Mouse (Mus musculus): ENCODE results near the gene Scin. TPM values are rescaled to one million over a fixed set of nuclear protein-coding genes. Genes with fewer than 3 reads are reported as not detected.

Scin gene
- polyA plus RNA-seq, 1 experiment from 2014 or later: 29.2 TPM

DNA sequence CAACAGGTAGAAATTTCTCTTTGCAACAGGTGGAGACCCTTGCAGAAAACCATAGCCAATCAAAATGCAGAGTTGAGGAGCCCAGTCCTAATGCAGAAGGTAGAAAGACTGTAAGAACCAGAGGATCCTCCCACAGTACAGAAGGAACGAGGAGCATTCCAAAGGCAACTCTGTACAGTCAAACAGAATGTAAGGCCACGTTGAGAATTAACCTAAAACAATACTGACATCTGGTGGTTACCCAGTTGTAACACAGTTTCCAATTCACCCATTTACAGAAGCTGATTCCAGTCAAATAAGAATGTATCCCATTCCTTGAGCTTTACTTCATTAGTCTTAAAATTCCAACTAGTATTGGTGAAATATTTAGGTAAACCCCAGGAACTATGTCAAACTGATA, 30.6 kb upstream of the Scin start:
- H3K9me3 ChIP-seq (ENCODE audit: control insufficient read depth): no peaks in the 10 kb centered on the region
- H3K27me3 ChIP-seq (replicated peaks; ENCODE audit: control insufficient read depth, insufficient read depth, low read length): no peaks in the 10 kb centered on the region
- H3K4me3 ChIP-seq (ENCODE audit: low read depth, low read length): no peak overlapping the region
- H3K4me1 ChIP-seq (replicated peaks; ENCODE audit: control insufficient read depth, insufficient read depth, low read length): peaks cover 2% of the 10 kb centered on the region; the same call in 1 of the 2 replicates
- H3K27ac ChIP-seq (ENCODE audit: low read depth, low read length): no peak overlapping the region
- H3K9ac ChIP-seq (ENCODE audit: low read depth, low read length): no peak overlapping the region
- peak; percentile 34; the same call in 1 of the 2 replicates for ATAC-seq
- H3K36me3 ChIP-seq (ENCODE audit: control insufficient read depth, insufficient read depth): no peaks in the 10 kb centered on the region
- no peak overlapping the region for H3K4me2 ChIP-seq (replicated peaks; ENCODE audit: low read depth)
- TF ChIP-seq CTCF (IDR thresholded peaks at IDR 0.05; ENCODE audit: low read depth): peak; percentile 85
- WGBS: 2% methylated on average over 2 of the region's 2 CpGs

DNA sequence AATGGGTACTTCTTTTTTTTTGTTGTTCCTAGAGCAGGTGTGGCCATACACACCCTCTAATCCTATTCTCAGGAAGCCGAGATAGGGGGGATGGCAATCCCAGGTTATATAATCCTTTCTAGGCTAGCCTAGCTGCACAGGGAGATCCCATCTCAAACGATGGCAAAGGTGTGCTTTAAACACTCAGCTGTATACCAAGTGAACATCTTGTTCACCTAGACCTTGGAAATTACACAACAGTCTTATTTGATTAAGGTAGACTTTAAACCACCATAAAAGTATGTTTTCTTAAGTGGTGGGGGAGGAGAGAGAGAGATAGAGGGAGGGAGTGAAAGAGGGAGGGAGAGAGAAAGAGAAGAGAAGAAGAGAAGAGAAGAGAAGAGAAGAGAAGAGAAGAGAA, 26.7 kb upstream of the Scin start:
- H3K27ac ChIP-seq (ENCODE audit: low read depth, low read length): no peak overlapping the region
- H3K4me3 ChIP-seq (ENCODE audit: low read depth, low read length): no peak overlapping the region
- no peak for TF ChIP-seq CTCF (IDR thresholded peaks at IDR 0.05; ENCODE audit: low read depth)
- H3K4me2 ChIP-seq (replicated peaks; ENCODE audit: low read depth): no peak overlapping the region
- no peaks in the 10 kb centered on the region for H3K9me3 ChIP-seq (ENCODE audit: control insufficient read depth)
- H3K36me3 ChIP-seq (ENCODE audit: control insufficient read depth, insufficient read depth): no peaks in the 10 kb centered on the region
- H3K9ac ChIP-seq (ENCODE audit: low read depth, low read length): no peak overlapping the region
- peaks cover 2% of the 10 kb centered on the region; the same call in 1 of the 2 replicates for H3K4me1 ChIP-seq (replicated peaks; ENCODE audit: control insufficient read depth, insufficient read depth, low read length)
- WGBS: 44% methylated on average over 2 of the region's 2 CpGs
- ATAC-seq: peak; percentile 72
- H3K27me3 ChIP-seq (replicated peaks; ENCODE audit: control insufficient read depth, insufficient read depth, low read length): no peaks in the 10 kb centered on the region

DNA sequence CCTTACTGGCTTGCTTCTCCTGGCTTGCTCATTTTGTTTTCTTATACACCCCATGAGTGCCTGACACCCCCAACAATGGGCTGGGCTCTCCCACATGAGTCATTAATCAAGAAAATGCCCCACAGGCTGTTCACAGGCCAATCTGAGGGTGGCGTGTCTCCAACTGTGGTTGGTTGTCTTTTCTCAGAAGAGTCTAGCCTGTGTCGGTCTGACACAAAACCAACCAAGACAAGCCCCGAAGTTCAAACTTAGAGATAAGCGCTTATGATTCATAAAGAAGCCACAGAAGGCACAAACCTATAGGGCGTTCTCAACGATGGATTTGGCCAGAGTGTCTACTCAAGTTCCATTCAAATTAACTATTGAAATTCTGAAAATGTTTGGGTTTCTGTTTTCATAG, 20.2 kb upstream of the Scin start:
- TF ChIP-seq CTCF (IDR thresholded peaks at IDR 0.05; ENCODE audit: low read depth): no peak
- ATAC-seq: no peak
- Histone ChIP-seq H3K9me3 (ENCODE audit: control insufficient read depth) (no peaks in the 10 kb centered on the region), H3K36me3 (ENCODE audit: control insufficient read depth, insufficient read depth) (no peaks in the 10 kb centered on the region), H3K27me3 (replicated peaks; ENCODE audit: control insufficient read depth, insufficient read depth, low read length) (no peaks in the 10 kb centered on the region), H3K27ac (ENCODE audit: low read depth, low read length) (no peak overlapping the region), H3K4me2 (replicated peaks; ENCODE audit: low read depth) (no peak overlapping the region), H3K4me1 (replicated peaks; ENCODE audit: control insufficient read depth, insufficient read depth, low read length) (no peaks in the 10 kb centered on the region), H3K4me3 (ENCODE audit: low read depth, low read length) (no peak overlapping the region), H3K9ac (ENCODE audit: low read depth, low read length) (no peak overlapping the region)
- WGBS: 90% methylated on average over 6 of the region's 6 CpGs

DNA sequence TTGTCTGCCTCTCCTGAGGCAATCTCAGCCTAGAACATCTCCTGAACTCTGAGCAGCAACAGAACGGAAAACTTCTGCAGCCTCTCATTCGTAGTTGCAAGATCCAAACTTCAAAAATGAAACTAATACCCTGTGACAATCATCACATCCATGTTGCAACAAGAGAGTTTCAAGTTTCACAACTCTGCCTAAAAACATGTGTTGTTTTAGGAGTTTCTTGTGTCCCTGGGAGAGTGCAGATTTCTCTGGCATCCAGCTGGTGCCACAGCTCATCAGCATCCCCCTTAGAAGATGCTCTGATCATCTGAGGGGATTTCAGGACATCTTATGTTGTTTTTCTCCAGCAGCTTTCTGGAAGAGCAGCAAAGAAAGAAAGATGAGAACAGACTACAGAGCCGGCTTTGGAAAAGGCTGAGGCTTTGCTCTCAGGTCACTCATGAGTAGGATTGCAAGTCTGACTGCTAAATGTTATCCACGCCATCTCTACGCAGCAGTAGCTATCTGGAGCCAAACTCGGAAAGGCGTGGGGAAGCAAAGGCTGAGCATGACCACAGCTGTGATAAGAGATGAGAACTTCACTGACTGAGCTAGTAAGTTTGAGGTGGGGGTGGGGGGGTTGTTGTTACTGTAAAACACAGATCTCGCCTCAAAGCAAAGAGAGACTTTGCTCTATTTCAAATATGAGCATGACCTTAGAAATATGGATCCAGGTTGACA, 18.5 kb upstream of the Scin start:
- H3K36me3 ChIP-seq (ENCODE audit: control insufficient read depth, insufficient read depth): no peaks in the 10 kb centered on the region
- no peak for TF ChIP-seq CTCF (IDR thresholded peaks at IDR 0.05; ENCODE audit: low read depth)
- 62% methylated on average over 8 of the region's 8 CpGs for WGBS
- no peaks in the 10 kb centered on the region for H3K27me3 ChIP-seq (replicated peaks; ENCODE audit: control insufficient read depth, insufficient read depth, low read length)
- H3K27ac ChIP-seq (ENCODE audit: low read depth, low read length): no peak overlapping the region
- no peak for ATAC-seq
- H3K4me3 ChIP-seq (ENCODE audit: low read depth, low read length): no peak overlapping the region
- no peak overlapping the region for H3K4me2 ChIP-seq (replicated peaks; ENCODE audit: low read depth)
- H3K4me1 ChIP-seq (replicated peaks; ENCODE audit: control insufficient read depth, insufficient read depth, low read length): no peaks in the 10 kb centered on the region
- H3K9ac ChIP-seq (ENCODE audit: low read depth, low read length): no peak overlapping the region
- no peaks in the 10 kb centered on the region for H3K9me3 ChIP-seq (ENCODE audit: control insufficient read depth)

DNA sequence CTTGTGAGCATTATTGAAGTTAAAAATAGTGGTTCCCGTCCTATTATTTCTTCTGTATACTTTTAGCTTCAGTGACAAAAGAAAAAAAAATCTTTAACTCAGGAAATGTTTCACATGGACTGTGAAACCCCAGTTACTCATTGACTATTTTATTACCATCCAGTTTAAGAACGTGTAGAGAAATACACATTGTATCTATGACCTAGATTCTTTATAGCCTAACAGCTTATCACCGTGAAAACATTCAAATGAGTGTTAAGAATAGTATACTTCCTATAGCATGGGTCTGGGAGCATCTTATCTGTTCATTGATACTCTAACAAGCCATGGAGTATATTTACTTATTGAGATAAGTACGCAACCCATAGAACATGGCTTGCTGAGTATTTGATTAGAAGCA, 13.3 kb upstream of the Scin start:
- no peak overlapping the region for H3K4me2 ChIP-seq (replicated peaks; ENCODE audit: low read depth)
- no peak overlapping the region for H3K4me3 ChIP-seq (ENCODE audit: low read depth, low read length)
- no peaks in the 10 kb centered on the region for H3K9me3 ChIP-seq (ENCODE audit: control insufficient read depth)
- 37% methylated on average over 4 of the region's 4 CpGs for WGBS
- H3K27me3 ChIP-seq (replicated peaks; ENCODE audit: control insufficient read depth, insufficient read depth, low read length): no peaks in the 10 kb centered on the region
- no peak overlapping the region for H3K27ac ChIP-seq (ENCODE audit: low read depth, low read length)
- H3K4me1 ChIP-seq (replicated peaks; ENCODE audit: control insufficient read depth, insufficient read depth, low read length): no peaks in the 10 kb centered on the region
- no peak for TF ChIP-seq CTCF (IDR thresholded peaks at IDR 0.05; ENCODE audit: low read depth)
- peak; percentile 93 for ATAC-seq
- no peaks in the 10 kb centered on the region for H3K36me3 ChIP-seq (ENCODE audit: control insufficient read depth, insufficient read depth)
- H3K9ac ChIP-seq (ENCODE audit: low read depth, low read length): no peak overlapping the region

- H3K36me3 ChIP-seq (ENCODE audit: control insufficient read depth, insufficient read depth): no peaks in the 10 kb centered on the region
- 30% methylated on average over 5 of the region's 5 CpGs for WGBS
- H3K9me3 ChIP-seq (ENCODE audit: control insufficient read depth): no peaks in the 10 kb centered on the region
- H3K27ac ChIP-seq (ENCODE audit: low read depth, low read length): no peak overlapping the region
- H3K4me1 ChIP-seq (replicated peaks; ENCODE audit: control insufficient read depth, insufficient read depth, low read length): no peaks in the 10 kb centered on the region
- H3K4me3 ChIP-seq (ENCODE audit: low read depth, low read length): no peak overlapping the region
- no peak overlapping the region for H3K4me2 ChIP-seq (replicated peaks; ENCODE audit: low read depth)
- ATAC-seq: peak; percentile 73
- TF ChIP-seq CTCF (IDR thresholded peaks at IDR 0.05; ENCODE audit: low read depth): no peak
- H3K27me3 ChIP-seq (replicated peaks; ENCODE audit: control insufficient read depth, insufficient read depth, low read length): no peaks in the 10 kb centered on the region
- no peak overlapping the region for H3K9ac ChIP-seq (ENCODE audit: low read depth, low read length)
Observed at GRCm38 (mm10) chr12:40146510-40146909, 12.5 kb upstream of the Scin start.
